Mouse (Mus musculus): ENCODE measurements at regions not wholly inside any gene's neighbourhood (a gene's known extent, or its start where the extent isn't known, plus 50 kb on each side); places are given as distances from the start of the nearest gene placed in this dataset.
"Not testable (repeated sequence)": the region's sequence is repeated elsewhere in the genome, so short reads cannot be mapped to it uniquely, and the experiment has no call there.

- no peak for DNase-seq
Measured at GRCm38 (mm10) chr1:112785135-112785681, 920.5 kb upstream of the Dsel start.

- DNase-seq, result no peak
Measured at GRCm38 (mm10) chr1:112779801-112780200, 915.1 kb upstream of the Dsel start.

DNA sequence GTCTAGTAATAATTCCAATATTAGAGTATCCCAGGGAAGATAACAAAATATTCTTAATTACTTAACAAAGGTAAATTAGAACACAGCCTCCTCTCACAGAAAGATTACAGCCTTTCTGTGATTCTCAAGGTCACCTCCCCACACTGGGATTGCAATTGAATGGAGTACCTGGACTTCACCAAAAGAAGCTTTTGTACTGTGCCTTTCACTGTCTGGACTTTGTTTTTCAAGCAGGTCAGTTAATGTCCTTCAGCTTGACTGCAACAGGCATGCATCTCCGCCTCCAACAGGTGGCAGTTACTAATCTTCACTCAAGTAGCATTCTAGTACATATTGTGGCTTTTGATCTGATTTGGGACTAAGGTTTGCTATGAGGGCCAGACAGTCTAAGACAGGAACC, 913.8 kb upstream of the Dsel start:
- no peak for DNase-seq

DNA sequence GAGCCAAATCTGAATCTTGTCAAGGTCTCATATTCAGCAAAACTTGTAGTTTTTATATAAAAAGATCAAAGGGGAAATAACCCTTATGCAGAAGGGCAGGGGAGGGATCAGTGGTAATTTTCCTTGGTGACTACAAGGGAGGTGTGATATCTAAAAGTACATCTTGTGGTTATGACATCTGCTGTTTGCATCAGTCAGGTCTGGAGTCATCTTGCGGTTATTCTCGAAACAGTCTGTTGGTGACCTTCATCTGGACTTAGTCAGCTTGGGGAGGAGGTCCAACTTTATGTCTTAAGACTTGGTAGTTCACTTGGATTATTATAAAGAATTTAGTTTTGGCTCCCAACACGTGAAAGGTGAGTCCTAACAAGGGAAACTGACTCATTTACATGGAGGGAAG, 885.9 kb upstream of the Dsel start:
- DNase-seq, result not testable (repeated sequence)

DNA sequence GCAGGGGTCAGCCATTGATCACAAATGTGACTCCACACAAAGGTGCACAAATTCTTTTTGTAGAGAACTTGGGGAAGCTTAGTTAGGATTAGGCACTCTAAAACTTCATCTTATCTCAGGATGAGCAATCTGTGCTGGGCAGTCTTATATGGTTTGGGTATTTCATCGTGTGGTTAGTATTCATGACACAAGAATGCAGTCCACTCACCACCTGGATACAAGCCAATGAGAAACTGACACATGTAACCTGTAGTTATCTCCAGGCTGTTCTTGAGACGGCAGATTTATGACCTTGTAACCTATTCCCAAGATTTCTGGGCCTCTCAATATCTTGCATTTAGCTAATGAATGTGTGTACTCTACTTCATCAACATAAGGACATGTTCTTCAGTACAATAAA, 883.8 kb upstream of the Dsel start:
- no peak for DNase-seq

DNA sequence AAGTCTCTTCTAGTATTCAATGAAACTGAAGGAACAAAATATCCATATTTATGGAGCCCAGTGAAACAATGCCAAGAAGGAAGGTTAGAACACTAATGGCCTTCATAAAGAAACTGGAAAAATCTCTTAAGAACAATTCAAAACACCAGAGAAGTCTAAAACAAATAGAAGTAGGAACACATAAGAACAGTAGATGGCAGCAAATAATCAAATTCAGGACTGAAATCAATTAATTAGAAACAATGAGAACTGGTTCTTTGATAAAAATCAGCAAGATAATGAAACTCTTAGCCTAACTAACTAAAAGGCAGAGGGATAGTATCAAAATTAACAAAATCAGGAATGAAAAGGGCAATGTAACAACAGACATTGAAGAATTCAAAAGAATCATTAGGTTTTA, 839.2 kb upstream of the Dsel start:
- no peak for DNase-seq

DNA sequence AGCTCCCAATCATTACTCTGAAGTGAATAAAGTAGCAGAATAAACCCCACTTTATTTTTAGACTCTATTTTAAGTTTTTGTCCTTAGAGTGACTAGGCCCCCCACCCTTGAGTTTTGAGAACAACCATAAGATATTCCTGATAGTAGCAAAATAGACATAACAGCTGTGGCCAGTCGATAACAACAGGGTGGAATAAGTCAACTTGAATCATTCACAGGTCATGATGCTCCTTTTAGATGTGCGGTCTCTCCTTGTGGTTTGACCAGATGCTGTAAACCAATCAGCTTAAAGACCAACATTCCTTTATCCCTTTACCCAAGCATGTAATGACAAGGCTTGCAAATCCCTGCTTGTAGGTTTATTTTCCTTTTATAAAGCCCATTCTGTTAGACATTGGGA, 794.2 kb upstream of the Dsel start:
- DNase-seq, result no peak

- DNase-seq, result peak; percentile 1
Measured at GRCm38 (mm10) chr1:112638342-112638741, 773.6 kb upstream of the Dsel start.
